Mouse (Mus musculus) cerebellum, adult 2 months (tissue): Measurements from ENCODE around the gene Rangap1. TPM values are rescaled to one million over a fixed set of nuclear protein-coding genes. Genes with fewer than 3 reads are reported as not detected.
"Not testable (repeated sequence)": the region's sequence is repeated elsewhere in the genome, so short reads cannot be mapped to it uniquely, and the experiment has no call there.

Source experiments
- DNase-seq, 2 experiments: peaks; one replicate each; pipeline ENCODE4 v3.0.0; 2021
- H3K27ac ChIP-seq: fragments of 200-500 bp; 2 replicates; pipeline ENCODE4 v1.5.1; 2012; ENCODE audit warnings: low read length, control low read depth, inconsistent platforms; ENCODE audit not compliant: insufficient read depth
- H3K27me3 ChIP-seq: fragments of 200-500 bp; 2 replicates; pipeline ENCODE4 v1.6.1; 2012; ENCODE audit warnings: inconsistent platforms, mild to moderate bottlenecking, low read length, moderate library complexity; ENCODE audit not compliant: control insufficient read depth, insufficient read depth
- H3K4me1 ChIP-seq: fragments of 200-500 bp; 2 replicates; pipeline ENCODE4 v1.6.1; 2011; ENCODE audit warnings: low read length; ENCODE audit not compliant: control insufficient read depth, insufficient read depth
- H3K4me3 ChIP-seq: fragments of 200-500 bp; replicated peaks from 2 replicates; pipeline ENCODE3; 2011; ENCODE audit warnings: mild to moderate bottlenecking, low read depth, low read length, control low read depth; ENCODE audit not compliant: insufficient read depth
- CTCF ChIP-seq: fragments of 200-500 bp; IDR thresholded peaks from 2 replicates; pipeline ENCODE4 v1.5.1; 2011; ENCODE audit warnings: low read depth, mild to moderate bottlenecking, control low read depth, low read length, moderate library complexity, borderline replicate concordance; ENCODE audit not compliant: insufficient read depth
- POLR2A ChIP-seq: fragments of 200-500 bp; IDR thresholded peaks from 2 replicates; pipeline ENCODE4 v1.6.1; 2011; ENCODE audit warnings: low read length, control low read depth, borderline replicate concordance; ENCODE audit not compliant: insufficient read depth
- WGBS: fragments of 180-500 bp; shearing (Covaris S2); methylation state at CpG from one replicate; pipeline ENCODE4 v1.1.7; 2018; 5-methylcytosine and 5-hydroxymethylcytosine counted together
- polyA plus RNA-seq: library from polyadenylated mRNA; depleted of rRNA; stranded (reverse); fragments of >200 nt; gene quantifications from 2 replicates; pipeline ENCODE4 v1.2.3, GENCODE M21; 2012

The Rangap1 gene
- polyA plus RNA-seq, 1 experiment: 113 TPM

GRCm38 (mm10) chr15:81713742-81714141 is 31.6 kb downstream of the Rangap1 start:
- DNase-seq: no peak
- WGBS: 82% methylated on average over 6 of the region's 6 CpGs
- H3K4me3 ChIP-seq: no peak overlapping the region
- H3K27ac ChIP-seq: no peak overlapping the region
- no peaks in the 10 kb centered on the region for H3K27me3 ChIP-seq
- no peak for TF ChIP-seq CTCF
- TF ChIP-seq POLR2A: no peak
- no peaks in the 10 kb centered on the region for H3K4me1 ChIP-seq

DNA sequence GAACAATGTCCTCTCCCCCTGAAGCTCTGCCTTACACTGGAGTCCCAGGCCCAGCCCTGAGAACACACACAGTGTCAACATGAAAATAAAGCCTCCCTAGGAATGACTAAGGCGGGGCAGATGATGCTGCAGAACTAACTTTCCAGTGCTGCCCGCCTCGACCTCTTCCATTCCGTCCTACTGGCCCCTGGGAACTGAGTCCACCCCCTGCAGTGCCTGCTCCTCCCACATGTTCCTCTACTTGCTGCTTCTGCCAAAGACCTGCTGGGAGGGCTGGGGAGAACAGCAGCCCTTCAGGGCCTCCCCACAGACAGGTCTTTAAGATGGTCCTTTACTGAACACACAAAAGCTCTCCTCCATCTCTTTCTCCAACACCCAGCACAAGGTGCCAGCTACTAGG is 34.5 kb downstream of the Rangap1 start:
- no peak for DNase-seq
- Histone ChIP-seq H3K27ac (no peak overlapping the region), H3K4me3 (no peak overlapping the region), H3K4me1 (no peaks in the 10 kb centered on the region), H3K27me3 (no peaks in the 10 kb centered on the region)
- 37% methylated on average over 4 of the region's 4 CpGs for WGBS
- TF ChIP-seq POLR2A (no peak), CTCF (no peak)

GRCm38 (mm10) chr15:81709686-81710085 is 35.6 kb downstream of the Rangap1 start:
- TF ChIP-seq POLR2A (no peak), CTCF (no peak)
- DNase-seq: no peak

GRCm38 (mm10) chr15:81708991-81709390 is 36.3 kb downstream of the Rangap1 start:
- DNase-seq: no peak
- 85% methylated on average over 11 of the region's 11 CpGs for WGBS
- Histone ChIP-seq H3K27ac (no peak overlapping the region), H3K4me1 (no peaks in the 10 kb centered on the region), H3K4me3 (no peak overlapping the region), H3K27me3 (no peaks in the 10 kb centered on the region)
- TF ChIP-seq CTCF (no peak), POLR2A (no peak)

More at GRCm38 (mm10) chr15:81709686-81710085, 35.6 kb downstream of the Rangap1 start:
- no peaks in the 10 kb centered on the region for H3K4me1 ChIP-seq
- H3K27me3 ChIP-seq: no peaks in the 10 kb centered on the region
- H3K27ac ChIP-seq: no peak overlapping the region
- 85% methylated on average over 1 of the region's 1 CpGs for WGBS
- no peak overlapping the region for H3K4me3 ChIP-seq

DNA sequence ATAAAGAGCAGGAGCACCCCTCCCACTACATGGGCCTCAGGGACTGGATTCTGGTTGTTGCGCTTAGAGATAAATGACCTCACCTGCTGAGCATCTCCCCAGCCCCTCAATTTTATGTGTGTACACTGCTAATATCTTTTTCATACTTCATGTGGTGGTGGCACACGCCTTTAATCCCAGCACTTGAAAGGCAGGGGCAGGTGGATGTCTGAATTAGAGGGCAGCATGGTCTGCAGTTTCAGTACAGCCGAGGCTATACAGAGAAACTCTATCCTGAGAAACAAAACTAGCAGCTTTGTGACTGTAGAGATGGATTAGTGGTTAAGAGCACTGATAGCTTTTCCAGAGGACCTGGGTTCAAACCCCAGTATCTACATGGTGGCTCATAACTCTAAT is 42.2 kb downstream of the Rangap1 start:
- 90% methylated on average over 3 of the region's 3 CpGs for WGBS

DNA sequence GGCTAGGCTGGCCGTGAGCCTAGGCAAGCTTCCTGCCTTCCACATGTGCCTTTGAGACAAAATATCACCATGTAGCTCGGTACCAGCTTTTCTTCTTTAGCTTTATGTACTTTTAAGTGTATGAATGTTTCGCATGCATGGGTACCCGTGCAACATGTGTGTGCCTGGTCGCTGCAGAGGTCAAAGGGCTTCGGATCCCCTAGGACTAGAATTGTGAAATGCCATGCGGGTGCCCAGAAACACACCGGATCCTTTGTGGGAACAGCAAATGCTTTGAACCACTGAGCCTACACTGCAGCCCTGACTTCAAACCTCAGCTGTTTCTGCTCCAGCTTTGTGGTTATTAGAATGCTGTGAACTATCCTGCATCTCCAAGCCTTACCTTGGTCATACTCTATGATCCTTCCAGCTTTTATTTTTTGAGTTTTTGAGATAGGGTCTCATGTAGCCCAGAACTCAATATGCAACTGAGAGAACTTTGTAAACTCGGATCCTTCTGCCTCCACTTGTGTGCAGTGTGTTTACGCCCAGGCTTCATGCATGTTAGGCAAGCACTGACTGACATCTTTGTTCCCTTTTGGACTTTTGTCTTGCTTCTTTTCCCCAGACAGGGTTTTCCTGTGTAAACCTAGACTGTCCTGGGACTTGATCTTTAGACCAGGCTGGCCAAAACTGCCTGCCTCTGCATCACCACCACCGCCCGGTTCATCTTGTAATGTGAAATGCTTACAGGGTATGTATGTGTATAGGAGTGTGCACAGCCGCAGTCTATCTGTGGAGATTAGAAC is 42.8 kb downstream of the Rangap1 start:
- no peaks in the 10 kb centered on the region for H3K27me3 ChIP-seq
- WGBS: 79% methylated on average over 13 of the region's 13 CpGs
- H3K4me3 ChIP-seq: no peak overlapping the region
- TF ChIP-seq CTCF: no peak
- TF ChIP-seq POLR2A: no peak
- H3K4me1 ChIP-seq: no peaks in the 10 kb centered on the region
- no peak for DNase-seq
- H3K27ac ChIP-seq: no peak overlapping the region

More for the DNA sequence above, 42.2 kb downstream of the Rangap1 start:
- Histone ChIP-seq H3K4me1 (no peaks in the 10 kb centered on the region), H3K4me3 (no peak overlapping the region), H3K27ac (no peak overlapping the region), H3K27me3 (no peaks in the 10 kb centered on the region)
- TF ChIP-seq POLR2A (no peak), CTCF (no peak)
- DNase-seq: no peak

- H3K27me3 ChIP-seq, DNase-seq: not testable (repeated sequence)
These were observed 44.0 kb downstream of the Rangap1 start for GRCm38 (mm10) chr15:81701350-81701749.

DNA sequence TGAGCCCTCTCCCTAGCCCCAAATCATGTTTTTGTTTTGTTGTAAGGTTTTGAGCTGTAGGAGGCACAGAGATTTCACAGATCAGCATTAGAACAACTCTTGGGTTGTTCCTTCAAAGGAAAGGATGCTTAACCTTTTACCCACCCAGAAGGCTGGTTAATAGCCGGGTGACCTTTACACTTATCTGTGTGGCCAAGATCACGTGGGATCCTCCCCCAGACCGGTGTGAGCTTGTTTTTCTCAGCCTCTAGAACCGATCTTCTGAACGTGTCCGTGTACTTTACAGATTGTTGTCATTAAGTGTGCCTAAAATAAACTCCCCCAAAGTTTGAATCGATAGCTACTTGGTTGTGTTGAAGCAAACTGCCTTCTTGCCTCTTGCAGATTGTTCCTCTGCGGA is 44.7 kb downstream of the Rangap1 start:
- H3K27me3 ChIP-seq: no peaks in the 10 kb centered on the region
- TF ChIP-seq POLR2A: no peak
- H3K4me1 ChIP-seq: no peaks in the 10 kb centered on the region
- 82% methylated on average over 8 of the region's 8 CpGs for WGBS
- no peak overlapping the region for H3K4me3 ChIP-seq
- no peak for DNase-seq
- H3K27ac ChIP-seq: no peak overlapping the region

More at GRCm38 (mm10) chr15:81701350-81701749, 44.0 kb downstream of the Rangap1 start:
- H3K4me3 ChIP-seq, H3K27ac ChIP-seq, H3K4me1 ChIP-seq: not testable (repeated sequence)
- 81% methylated on average over 4 of the region's 4 CpGs for WGBS
